Mouse (Mus musculus) stomach, embryonic 16.5 days (tissue): Measurements from ENCODE around the gene Lpar5. TPM values are rescaled to one million over a fixed set of nuclear protein-coding genes. Genes with fewer than 3 reads are reported as not detected.
"Not testable (repeated sequence)": the region's sequence is repeated elsewhere in the genome, so short reads cannot be mapped to it uniquely, and the experiment has no call there.

Source experiments
- ATAC-seq: fragments of 200-750 bp; cut with Nextera tagmentation; 2 replicates; pipeline ENCODE4 v1.8.0; 2017; ENCODE audit warnings: moderate number of reproducible peaks, moderate TSS enrichment; ENCODE audit not compliant: insufficient read depth, low FRiP score
- H3K27ac ChIP-seq: fragments of 300-500 bp; sonication (generic); 2 replicates; pipeline ENCODE4 v1.5.1; 2014; ENCODE audit warnings: low read length
- H3K27me3 ChIP-seq: fragments of 300-500 bp; sonication (generic); 2 replicates; pipeline ENCODE4 v1.6.1; 2014; ENCODE audit warnings: low read length, control low read depth, mixed read lengths; ENCODE audit not compliant: control insufficient read depth, insufficient read depth
- H3K36me3 ChIP-seq: fragments of 300-500 bp; sonication (generic); 2 replicates; pipeline ENCODE4 v1.6.1; 2014; ENCODE audit warnings: low read length; ENCODE audit not compliant: control insufficient read depth, insufficient read depth
- H3K4me1 ChIP-seq: fragments of 300-500 bp; sonication (generic); 2 replicates; pipeline ENCODE4 v1.6.1; 2014; ENCODE audit warnings: low read length, control low read depth, mixed read lengths; ENCODE audit not compliant: control insufficient read depth, insufficient read depth
- H3K4me2 ChIP-seq: fragments of 300-500 bp; sonication (generic); 2 replicates; pipeline ENCODE4 v1.6.1; 2014; ENCODE audit warnings: low read depth, low read length, mixed read lengths
- H3K4me3 ChIP-seq: fragments of 300-500 bp; sonication (generic); replicated peaks from 2 replicates; pipeline ENCODE4 v1.5.1; 2014; ENCODE audit warnings: mild to moderate bottlenecking, low read length
- H3K9ac ChIP-seq: fragments of 300-500 bp; sonication (generic); 2 replicates; pipeline ENCODE4 v1.6.1; 2014; ENCODE audit warnings: low read length
- H3K9me3 ChIP-seq: fragments of 300-500 bp; sonication (generic); replicated peaks from 2 replicates; pipeline ENCODE4 v1.6.1; 2016; ENCODE audit warnings: low read length, control low read depth; ENCODE audit not compliant: control insufficient read depth
- WGBS: fragments of 180-500 bp; shearing (Covaris S2); extraction: QIAGEN DNeasy Blood & Tissue Kit; methylation state at CpG from one replicate; pipeline ENCODE4 v1.1.7; 2014; 5-methylcytosine and 5-hydroxymethylcytosine counted together
- polyA plus RNA-seq: library from polyadenylated mRNA; unstranded; fragments of >200 nt; fragmentation: Nextera tagmentation; extraction: Ambion mirVana; gene quantifications from 2 replicates; pipeline ENCODE4 v1.2.1, GENCODE M21; 2015

Gene Lpar5
- polyA plus RNA-seq = 9.5 and 13.6 TPM in 2 replicates

GRCm38 (mm10) chr6:125067571-125067995 lies at the start of gene Lpar5:
Gene Lpar5 (plus strand): TSS chr6:125067920.
- peak within 1 kb of the TSS; percentile 13; the same call in 1 of the 2 replicates for H3K4me2 ChIP-seq
- peak within 1 kb of the TSS; percentile 33 for H3K4me3 ChIP-seq
- H3K4me1 ChIP-seq = peaks cover 8% of the 10 kb centered on the region; the same call in 1 of the 2 replicates
- WGBS = 37% methylated on average over 8 of the region's 8 CpGs
- H3K9ac ChIP-seq = peak within 1 kb of the TSS; percentile 50
- 0 out of 2 replicates have a peak, but pooled peaks have one; percentile 27 for ATAC-seq
- peak within 1 kb of the TSS; percentile 39; the same call in 1 of the 2 replicates for H3K27ac ChIP-seq
- H3K36me3 ChIP-seq = no peaks in the 10 kb centered on the region
- no peaks in the 10 kb centered on the region for H3K27me3 ChIP-seq
- H3K9me3 ChIP-seq = no peaks in the 10 kb centered on the region

GRCm38 (mm10) chr6:125030532-125030931 lies 37.2 kb upstream of the Lpar5 start:
- not testable (repeated sequence) for H3K9ac ChIP-seq, ATAC-seq, H3K4me3 ChIP-seq, H3K4me2 ChIP-seq, H3K9me3 ChIP-seq, H3K27ac ChIP-seq, H3K4me1 ChIP-seq, H3K27me3 ChIP-seq
- peaks cover 18% of the 10 kb centered on the region for H3K36me3 ChIP-seq
- WGBS = 38% methylated on average over 7 of the region's 9 CpGs

DNA sequence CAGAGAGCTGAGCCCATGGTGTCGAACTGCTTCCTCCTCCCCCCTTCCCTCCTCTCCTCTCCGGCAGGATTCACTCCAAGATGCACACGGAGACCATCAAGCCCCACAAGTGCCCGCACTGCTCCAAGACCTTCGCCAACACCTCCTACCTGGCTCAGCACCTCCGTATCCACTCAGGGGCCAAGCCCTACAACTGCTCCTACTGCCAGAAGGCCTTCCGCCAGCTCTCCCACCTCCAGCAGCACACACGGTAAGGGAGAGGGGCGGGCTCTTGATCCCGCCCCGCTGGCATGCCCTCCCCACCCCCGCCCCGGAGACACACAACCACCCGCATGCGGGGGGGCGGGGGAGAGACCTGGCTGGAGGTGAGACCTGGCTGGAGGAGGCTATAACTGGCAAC lies 36.1 kb upstream of the Lpar5 start:
- no peaks in the 10 kb centered on the region for H3K27me3 ChIP-seq
- H3K4me2 ChIP-seq = no peak overlapping the region
- H3K4me3 ChIP-seq = no peak overlapping the region
- no peak for ATAC-seq
- no peaks in the 10 kb centered on the region for H3K4me1 ChIP-seq
- peaks cover 25% of the 10 kb centered on the region for H3K36me3 ChIP-seq
- H3K27ac ChIP-seq = no peak overlapping the region
- no peak overlapping the region for H3K9ac ChIP-seq
- 81% methylated on average over 16 of the region's 16 CpGs for WGBS
- H3K9me3 ChIP-seq = no peaks in the 10 kb centered on the region

DNA sequence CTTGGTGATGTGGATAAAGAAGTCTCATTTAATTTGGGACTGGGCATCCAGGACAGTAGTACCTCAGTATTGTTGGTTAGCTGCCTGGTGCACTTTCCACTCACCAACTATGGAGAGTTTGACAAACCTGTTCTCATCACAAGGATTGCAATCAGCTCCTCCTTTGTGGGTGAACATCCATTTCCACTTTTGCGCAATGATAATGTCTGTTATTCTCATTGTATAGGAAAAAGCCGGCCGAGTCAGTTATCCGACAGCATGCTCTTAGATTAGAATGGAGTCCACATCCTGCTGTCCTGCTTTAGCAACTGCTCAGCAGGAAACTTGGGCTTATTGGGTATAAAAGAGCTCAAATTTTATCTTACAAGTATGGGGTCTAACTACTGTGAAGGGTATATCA lies 29.1 kb upstream of the Lpar5 start:
- Histone ChIP-seq H3K9me3 (no peaks in the 10 kb centered on the region), H3K36me3 (peaks cover 18% of the 10 kb centered on the region; the same call in 1 of the 2 replicates), H3K27ac (peak overlapping the region; percentile 69; the same call in 1 of the 2 replicates), H3K4me1 (peaks cover 12% of the 10 kb centered on the region; the same call in 1 of the 2 replicates), H3K9ac (peak overlapping the region; percentile 63; the same call in 1 of the 2 replicates), H3K27me3 (no peaks in the 10 kb centered on the region), H3K4me2 (peak overlapping the region; percentile 67), H3K4me3 (peak overlapping the region; percentile 77; the same call in 1 of the 2 replicates)
- ATAC-seq = no peak
- 92% methylated on average over 4 of the region's 4 CpGs for WGBS

- no peaks in the 10 kb centered on the region for H3K9me3 ChIP-seq
- peak overlapping the region; percentile 63 for H3K9ac ChIP-seq
- ATAC-seq = no peak
- peak overlapping the region; percentile 77 for H3K4me3 ChIP-seq
- H3K27ac ChIP-seq = peak overlapping the region; percentile 69
- H3K36me3 ChIP-seq = peaks cover 19% of the 10 kb centered on the region
- H3K27me3 ChIP-seq = no peaks in the 10 kb centered on the region
- peaks cover 12% of the 10 kb centered on the region; the same call in 1 of the 2 replicates for H3K4me1 ChIP-seq
- H3K4me2 ChIP-seq = peak overlapping the region; percentile 67
- WGBS = 6% methylated on average over 8 of the region's 8 CpGs
These were observed 28.6 kb upstream of the Lpar5 start for GRCm38 (mm10) chr6:125039131-125039530.

DNA sequence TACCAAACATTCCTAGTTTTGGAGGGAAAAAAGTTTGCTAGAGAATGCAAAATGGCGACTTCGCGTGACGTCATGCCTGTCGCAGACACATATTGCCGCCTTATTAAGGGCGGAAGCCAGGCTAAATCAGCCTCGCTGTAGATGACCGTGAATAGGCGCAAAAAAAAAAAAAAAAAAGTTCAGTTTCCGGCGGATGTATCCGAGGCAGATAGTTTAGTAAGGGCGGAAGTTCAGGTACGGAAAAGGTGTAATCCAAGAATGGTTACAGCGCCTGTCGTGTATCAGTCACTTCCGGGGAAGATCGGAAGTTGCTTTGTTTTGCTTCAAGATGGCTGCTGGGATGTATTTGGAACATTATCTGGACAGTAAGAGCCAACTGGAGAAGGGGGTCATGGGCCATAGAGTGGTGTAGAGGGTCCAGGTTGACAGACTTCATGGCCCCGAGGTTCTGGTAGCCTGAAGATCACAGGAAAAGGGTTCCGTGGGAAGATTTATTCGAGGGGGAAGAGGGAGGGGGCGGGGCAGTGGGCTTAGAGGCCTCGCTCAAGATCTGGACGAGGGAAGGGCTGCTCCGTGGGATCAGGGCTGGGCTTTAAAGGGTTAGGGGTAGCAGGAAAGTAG lies 28.1 kb upstream of the Lpar5 start, which contains the start of gene Ing4:
Ing4 (plus strand) TSS at position 228 of the 621 bp plus-strand sequence.
- under 1% methylated on average over 26 of the region's 26 CpGs for WGBS

DNA sequence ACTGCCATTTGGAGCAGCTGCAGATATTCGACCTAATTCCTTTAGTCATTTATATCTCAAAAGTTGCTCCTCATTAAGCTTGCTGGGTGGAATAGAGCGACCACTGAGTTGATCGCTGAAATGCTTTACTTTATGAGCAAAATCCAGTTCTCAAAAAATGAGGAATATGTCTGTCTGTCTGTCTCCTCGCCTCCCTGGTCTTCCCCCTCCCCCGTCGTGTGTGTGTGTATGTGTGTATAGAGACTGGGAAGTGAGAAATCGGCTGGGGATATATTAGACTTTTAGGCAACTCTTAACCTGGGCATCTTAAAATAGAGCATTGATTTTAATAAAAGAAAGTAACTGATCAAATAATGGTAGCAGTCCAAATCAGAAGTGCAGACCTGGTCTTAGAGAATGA lies 27.5 kb upstream of the Lpar5 start:
- Histone ChIP-seq H3K9ac (peak overlapping the region; percentile 77), H3K4me2 (peak overlapping the region; percentile 79), H3K36me3 (peaks cover 25% of the 10 kb centered on the region), H3K4me3 (peak overlapping the region; percentile 77), H3K4me1 (peaks cover 12% of the 10 kb centered on the region; the same call in 1 of the 2 replicates), H3K27ac (peak overlapping the region; percentile 50), H3K27me3 (no peaks in the 10 kb centered on the region), H3K9me3 (no peaks in the 10 kb centered on the region)
- ATAC-seq = no peak
- WGBS = 8% methylated on average over 7 of the region's 7 CpGs

More for the DNA sequence above, 28.1 kb upstream of the Lpar5 start, which contains the start of gene Ing4:
- peak within 1 kb of the TSS; percentile 69 for H3K27ac ChIP-seq
- H3K4me2 ChIP-seq = peak within 1 kb of the TSS; percentile 79
- no peaks in the 10 kb centered on the region for H3K9me3 ChIP-seq
- no peaks in the 10 kb centered on the region for H3K27me3 ChIP-seq
- peak within 1 kb of the TSS; percentile 77 for H3K9ac ChIP-seq
- H3K4me1 ChIP-seq = peaks cover 12% of the 10 kb centered on the region; the same call in 1 of the 2 replicates
- peak within 1 kb of the TSS; percentile 77 for H3K4me3 ChIP-seq
- peaks cover 22% of the 10 kb centered on the region; the same call in 1 of the 2 replicates for H3K36me3 ChIP-seq
- peak; percentile 95 for ATAC-seq

GRCm38 (mm10) chr6:125041047-125041446 lies 26.7 kb upstream of the Lpar5 start:
- Histone ChIP-seq H3K9me3 (no peaks in the 10 kb centered on the region), H3K36me3 (peaks cover 22% of the 10 kb centered on the region), H3K4me1 (peaks cover 12% of the 10 kb centered on the region; the same call in 1 of the 2 replicates), H3K4me2 (no peak overlapping the region), H3K4me3 (no peak overlapping the region), H3K27me3 (no peaks in the 10 kb centered on the region), H3K9ac (no peak overlapping the region), H3K27ac (no peak overlapping the region)
- ATAC-seq = no peak
- WGBS = 78% methylated on average over 7 of the region's 7 CpGs

DNA sequence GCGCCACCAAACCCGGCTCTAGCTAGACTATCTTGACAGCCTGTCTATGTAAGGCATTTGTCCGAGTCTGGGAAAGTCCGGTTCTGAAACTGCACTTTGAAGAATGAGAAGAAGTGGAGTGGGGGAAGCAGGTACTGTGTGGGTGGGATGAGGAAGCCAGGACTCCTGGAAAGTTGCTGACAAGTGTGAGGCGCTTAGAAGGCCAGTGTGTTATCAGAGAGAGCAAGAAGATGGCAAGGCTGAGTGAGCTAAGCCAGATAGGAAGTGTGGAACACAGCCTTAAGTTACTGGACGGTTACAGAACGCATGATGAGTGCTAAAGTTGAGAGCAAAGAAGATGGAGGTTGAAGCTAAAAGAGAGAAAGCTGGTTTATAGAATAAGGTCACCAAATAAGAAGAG lies 25.6 kb upstream of the Lpar5 start:
- Histone ChIP-seq H3K4me3 (no peak overlapping the region), H3K4me2 (no peak overlapping the region), H3K27me3 (no peaks in the 10 kb centered on the region), H3K27ac (no peak overlapping the region), H3K4me1 (peaks cover 12% of the 10 kb centered on the region; the same call in 1 of the 2 replicates), H3K9ac (no peak overlapping the region), H3K36me3 (peaks cover 18% of the 10 kb centered on the region), H3K9me3 (no peaks in the 10 kb centered on the region)
- no peak for ATAC-seq
- WGBS = 91% methylated on average over 7 of the region's 7 CpGs
